Mouse (Mus musculus) myocyte (in vitro differentiated cells): ENCODE data around the gene Tfcp2.

Source experiments
- CEBPB ChIP-seq: IDR thresholded peaks from 2 replicates; pipeline ENCODE4 v1.6.1; 2011; ENCODE audit warnings: mild to moderate bottlenecking, moderate library complexity; ENCODE audit not compliant: poor library complexity, insufficient read depth, severe bottlenecking
- E2F4 ChIP-seq: IDR thresholded peaks from one replicate; pipeline ENCODE4 v1.6.1; 2011; ENCODE audit warnings: mild to moderate bottlenecking, control low read depth, moderate library complexity; ENCODE audit not compliant: insufficient read depth
- MAX ChIP-seq: IDR thresholded peaks from one replicate; pipeline ENCODE4 v1.6.1; 2011; ENCODE audit warnings: low read depth, mild to moderate bottlenecking, control low read depth
- MYOD1 ChIP-seq, 3 experiments: IDR thresholded peaks; one replicate each; pipeline ENCODE4 v1.6.1; 2011; ENCODE audit warnings: control low read depth in 2 of 3, low read depth in 2 of 3, mild to moderate bottlenecking in 2 of 3, moderate library complexity in 1 of 3; ENCODE audit not compliant: insufficient read length in 2 of 3, control insufficient read depth in 1 of 3
- MYOG ChIP-seq, 3 experiments: IDR thresholded peaks; one replicate each; pipeline ENCODE4 v1.6.1; 2011; ENCODE audit warnings: control low read depth in 2 of 3, low read depth in 2 of 3, mild to moderate bottlenecking in 2 of 3; ENCODE audit not compliant: insufficient read length in 2 of 3, control insufficient read depth in 1 of 3, insufficient read depth in 1 of 3
- POLR2A ChIP-seq: IDR thresholded peaks from one replicate; pipeline ENCODE4 v1.6.1; 2011; ENCODE audit warnings: low read depth, mild to moderate bottlenecking, control low read depth, moderate library complexity; ENCODE audit not compliant: insufficient read length
- POLR2AphosphoS2 ChIP-seq: IDR thresholded peaks from one replicate; pipeline ENCODE4 v1.6.1; 2011; ENCODE audit warnings: low read depth, control low read depth; ENCODE audit not compliant: insufficient read length
- REST ChIP-seq: IDR thresholded peaks from one replicate; pipeline ENCODE4 v1.6.1; 2011; ENCODE audit warnings: mild to moderate bottlenecking, control low read depth, moderate library complexity; ENCODE audit not compliant: insufficient read depth, insufficient read length
- TCF12 ChIP-seq: IDR thresholded peaks from one replicate; pipeline ENCODE4 v1.6.1; 2011; ENCODE audit warnings: mild to moderate bottlenecking, control low read depth; ENCODE audit not compliant: poor library complexity, insufficient read depth, severe bottlenecking
- TCF3 ChIP-seq: IDR thresholded peaks from one replicate; pipeline ENCODE4 v1.6.1; 2011; ENCODE audit warnings: low read depth, control low read depth; ENCODE audit not compliant: insufficient read length
- USF1 ChIP-seq: IDR thresholded peaks from one replicate; pipeline ENCODE4 v1.6.1; 2011; ENCODE audit warnings: low read depth, mild to moderate bottlenecking, control low read depth, moderate library complexity

DNA sequence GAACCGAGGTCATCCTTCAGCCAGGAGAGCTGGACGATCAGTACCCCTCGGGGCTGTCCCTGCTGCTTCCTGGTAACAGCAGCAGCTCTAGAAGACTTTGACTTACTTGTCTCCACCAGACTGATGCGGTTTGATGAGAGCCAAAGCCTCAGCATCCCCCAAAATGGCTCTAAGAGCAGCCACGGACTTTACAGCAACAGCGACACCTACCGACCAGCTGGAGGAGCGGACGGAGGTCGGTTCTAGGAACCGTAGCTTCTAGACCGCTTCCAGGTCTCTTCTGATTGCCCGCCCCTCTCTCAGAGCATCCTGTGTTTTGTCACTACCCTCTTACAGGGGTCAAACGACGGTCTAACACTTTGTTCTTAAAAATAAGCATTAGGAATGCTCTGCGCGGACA, 94.5 kb downstream of the Tfcp2 start:
- TF ChIP-seq MAX: no peak
- no peak for TF ChIP-seq POLR2A
- no peak for TF ChIP-seq USF1
- no peak for TF ChIP-seq MYOD1 (IDR thresholded peaks at IDR 0.05; ENCODE audit: control insufficient read depth in 1 of 3, insufficient read length in 2 of 3, low read depth in 2 of 3)
- no peak for TF ChIP-seq E2F4
- TF ChIP-seq CEBPB: no peak
- TF ChIP-seq POLR2AphosphoS2: no peak
- TF ChIP-seq REST: no peak
- TF ChIP-seq TCF3: no peak
- TF ChIP-seq TCF12: no peak
- TF ChIP-seq MYOG (IDR thresholded peaks at IDR 0.05; ENCODE audit: control insufficient read depth in 1 of 3, insufficient read depth in 1 of 3, insufficient read length in 2 of 3, low read depth in 2 of 3): no peak
